Mouse (Mus musculus) naive thymus-derived CD4-positive, alpha-beta T cell, adult 2 months (primary cell): ENCODE data around the gene Blvra.

Source experiments
- DNase-seq: peaks from one replicate; pipeline ENCODE4 v3.0.0-alpha.2; 2011; ENCODE audit warnings: low read depth

Blvra gene

GRCm38 (mm10) chr2:127136979-127137378 lies 66.5 kb downstream of the Blvra start:
- DNase-seq, result peak; percentile 42

GRCm38 (mm10) chr2:127137838-127138420 lies 67.5 kb downstream of the Blvra start:
- no peak for DNase-seq

- no peak for DNase-seq
Observed at GRCm38 (mm10) chr2:127138449-127138848, 68.0 kb downstream of the Blvra start.

GRCm38 (mm10) chr2:127139094-127139493 lies 68.6 kb downstream of the Blvra start:
- DNase-seq, result no peak

GRCm38 (mm10) chr2:127139605-127140004 lies 69.1 kb downstream of the Blvra start:
- DNase-seq, result peak; percentile 47

GRCm38 (mm10) chr2:127140011-127140410 lies 69.5 kb downstream of the Blvra start:
- DNase-seq, result no peak

GRCm38 (mm10) chr2:127142031-127142430 lies 71.6 kb downstream of the Blvra start:
- no peak for DNase-seq

GRCm38 (mm10) chr2:127142577-127143157 lies 72.2 kb downstream of the Blvra start:
- DNase-seq, result peak; percentile 37

- peak; percentile 76 for DNase-seq
Observed at GRCm38 (mm10) chr2:127143158-127144063, 72.9 kb downstream of the Blvra start, which contains the start of gene Itpripl1. Gene Itpripl1 (minus strand): TSS chr2:127143442.

GRCm38 (mm10) chr2:127145699-127146098 lies 75.2 kb downstream of the Blvra start:
- DNase-seq, result no peak
